Mouse (Mus musculus) left cerebral cortex, adult 9 months (tissue): ENCODE data around the gene Ndp.

Experiments
- DNase-seq, 2 experiments: peaks; one replicate each; pipeline ENCODE4 v3.0.0; 2022; ENCODE audit warnings: low spot score in 2 of 2

The Ndp gene

GRCm38 (mm10) chrX:16911241-16911873 is at the start of gene Ndp:
Ndp (minus strand) TSS chrX:16911774.
- DNase-seq = no peak

- DNase-seq = no peak
Observed at GRCm38 (mm10) chrX:16954767-16955166, 43.2 kb upstream of the Ndp start.

- DNase-seq = no peak
Observed at GRCm38 (mm10) chrX:16918006-16918405, 6.4 kb upstream of the Ndp start.

- DNase-seq = no peak
Observed at GRCm38 (mm10) chrX:16913118-16913517, 1.5 kb upstream of the Ndp start.

GRCm38 (mm10) chrX:16911911-16912310 is 337 bp upstream of the Ndp start:
- peak in 1 of 2 experiments; percentile 30 for DNase-seq

- no peak for DNase-seq
Observed at GRCm38 (mm10) chrX:16910211-16911095, 1.1 kb downstream of the Ndp start.

- no peak for DNase-seq
Observed at GRCm38 (mm10) chrX:16908652-16909051, 2.9 kb downstream of the Ndp start.

GRCm38 (mm10) chrX:16907554-16907953 is 4.0 kb downstream of the Ndp start:
- DNase-seq = no peak

GRCm38 (mm10) chrX:16894377-16895175 is 17.0 kb downstream of the Ndp start:
- peak in 1 of 2 experiments; percentile 38 for DNase-seq

- DNase-seq = no peak
Observed at GRCm38 (mm10) chrX:16867640-16868314, 43.8 kb downstream of the Ndp start.

- DNase-seq = no peak
Observed at GRCm38 (mm10) chrX:16860244-16860643, 51.3 kb downstream of the Ndp start.

- DNase-seq = no peak
Observed at GRCm38 (mm10) chrX:16846034-16846433, 65.5 kb downstream of the Ndp start.

GRCm38 (mm10) chrX:16841443-16841842 is 70.1 kb downstream of the Ndp start:
- DNase-seq = no peak

GRCm38 (mm10) chrX:16837293-16837692 is 74.3 kb downstream of the Ndp start:
- no peak for DNase-seq

GRCm38 (mm10) chrX:16836488-16837082 is 75.0 kb downstream of the Ndp start:
- DNase-seq = no peak
